Mouse (Mus musculus) left cerebral cortex, adult 9 months (tissue): ENCODE measurements around the gene Tspan5.

Source experiments
- DNase-seq, 2 experiments: peaks; one replicate each; pipeline ENCODE4 v3.0.0; 2022; ENCODE audit warnings: low spot score in 2 of 2

Tspan5 gene

DNA sequence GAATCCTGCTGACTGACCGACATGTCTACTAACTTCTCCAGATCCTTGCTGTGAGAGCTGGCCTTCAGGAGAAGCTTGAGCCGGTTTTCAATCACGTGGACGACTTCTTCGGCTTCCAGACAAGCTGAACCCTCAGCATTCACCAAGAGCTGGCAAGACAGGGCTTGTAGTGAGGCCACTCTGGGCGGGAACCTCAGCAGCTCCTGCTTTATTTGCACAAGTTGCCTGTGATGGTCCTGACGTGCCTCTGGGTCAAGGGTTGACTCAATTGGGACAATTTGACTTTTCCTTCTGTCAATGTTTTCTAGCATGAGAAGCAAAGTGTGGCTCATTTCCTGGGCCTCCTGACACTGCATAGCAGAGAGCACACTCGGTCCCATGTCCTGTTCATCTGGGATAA lies 194.8 kb downstream of the Tspan5 start:
- DNase-seq, result no peak

DNA sequence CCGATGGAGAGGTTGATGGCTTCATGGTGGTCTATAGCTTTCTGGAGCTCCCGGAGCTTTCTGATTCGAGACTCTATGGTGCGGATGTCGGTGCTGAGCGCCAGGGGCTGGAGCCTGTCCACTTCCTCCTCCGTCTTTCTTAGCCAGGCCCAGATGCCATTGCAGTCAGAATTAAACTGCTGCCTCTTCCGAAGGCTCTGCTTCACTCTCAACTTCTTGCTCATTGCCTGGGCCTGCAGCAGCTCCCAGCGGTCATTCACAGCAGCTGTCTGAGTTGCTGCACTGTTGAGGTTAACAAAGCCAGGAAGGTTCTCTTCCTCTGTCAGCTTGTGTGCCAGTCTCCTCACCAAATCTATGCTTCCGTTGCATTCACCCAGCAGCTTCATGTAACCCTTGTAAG lies 195.2 kb downstream of the Tspan5 start:
- DNase-seq, result no peak

- no peak for DNase-seq
Observed at GRCm38 (mm10) chr3:138941604-138942003, 199.6 kb downstream of the Tspan5 start.

GRCm38 (mm10) chr3:138945516-138945915 lies 203.5 kb downstream of the Tspan5 start:
- no peak for DNase-seq

GRCm38 (mm10) chr3:138949081-138949480 lies 207.1 kb downstream of the Tspan5 start:
- peak; percentile 43 to 75 for DNase-seq

- no peak for DNase-seq
Observed at GRCm38 (mm10) chr3:138955220-138955619, 213.2 kb downstream of the Tspan5 start.
